Mouse (Mus musculus) erythroblast, embryonic 14.5 days (primary cell): ENCODE results near the gene Llcfc1.

Experiments used
- GATA1 ChIP-seq: IDR thresholded peaks from 2 replicates; pipeline ENCODE4 v1.6.1; 2012; ENCODE audit warnings: low read length, inconsistent platforms, mixed read lengths
- TAL1 ChIP-seq: IDR thresholded peaks from 3 replicates; pipeline ENCODE4 v1.6.1; 2012; ENCODE audit warnings: low read length, inconsistent platforms, mixed read lengths

GRCm38 (mm10) chr6:41734719-41735470, 50.7 kb downstream of the Llcfc1 start:
- TF ChIP-seq GATA1 (no peak), TAL1 (no peak)
